Mouse (Mus musculus) frontal cortex, adult 2 months (tissue): ENCODE measurements around the gene Edem2. TPM values are rescaled to one million over a fixed set of nuclear protein-coding genes. Genes with fewer than 3 reads are reported as not detected.

ENCODE experiments used
- DNase-seq, 2 experiments: peaks; one replicate each; pipeline ENCODE4 v3.0.0; 2022; ENCODE audit warnings: low spot score in 1 of 2; ENCODE audit errors: extremely low spot score in 1 of 2
- polyA plus RNA-seq: library from polyadenylated mRNA; depleted of rRNA; stranded (reverse); fragments of >200 nt; gene quantifications from 2 replicates; pipeline ENCODE4 v1.2.3, GENCODE M21; 2012

Edem2 gene
- polyA plus RNA-seq, 1 experiment = 39.6 TPM

DNA sequence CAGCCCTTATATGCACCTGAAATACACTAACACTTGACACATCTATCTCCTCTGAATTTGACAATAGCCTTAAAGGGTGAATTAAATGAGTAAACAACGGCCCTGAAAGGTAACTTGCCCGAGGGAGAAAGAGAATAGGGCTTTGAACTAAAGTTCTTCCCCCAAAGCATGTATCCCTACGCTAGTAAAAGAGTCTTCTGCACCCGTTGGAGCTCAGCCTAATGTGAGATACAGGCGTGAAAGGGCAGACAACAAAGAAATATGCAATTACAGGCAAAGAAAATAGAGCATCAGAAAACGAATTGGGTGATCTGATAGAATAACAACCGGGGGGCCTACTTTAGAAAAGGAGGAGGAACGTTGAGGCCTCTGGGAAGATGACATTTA, 37.9 kb downstream of the Edem2 start:
- DNase-seq = no peak

- no peak for DNase-seq
These were observed 40.1 kb downstream of the Edem2 start for GRCm38 (mm10) chr2:155689211-155689610.

DNA sequence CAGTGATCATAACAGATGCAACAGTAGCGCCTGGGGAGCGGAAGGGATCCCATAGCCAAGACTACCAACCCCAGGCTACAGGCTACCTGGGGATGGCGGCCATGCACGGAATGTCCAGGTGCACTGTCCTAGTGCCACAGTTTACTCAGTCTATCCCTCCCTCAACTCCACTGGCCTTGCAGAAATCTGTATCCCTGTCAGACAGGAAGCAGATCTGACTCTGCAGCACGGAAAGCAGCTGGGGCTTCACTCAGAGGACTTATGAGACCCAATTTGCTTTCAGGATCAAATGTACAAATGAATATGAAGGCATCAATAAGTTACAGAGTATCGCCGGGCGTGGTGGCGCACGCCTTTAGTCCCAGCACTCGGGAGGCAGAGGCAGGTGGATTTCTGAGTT, 41.5 kb downstream of the Edem2 start:
- no peak for DNase-seq

- no peak for DNase-seq
These were observed 42.7 kb downstream of the Edem2 start for GRCm38 (mm10) chr2:155686572-155686971.

- DNase-seq = no peak
These were observed 45.5 kb downstream of the Edem2 start for GRCm38 (mm10) chr2:155683821-155684220.

DNA sequence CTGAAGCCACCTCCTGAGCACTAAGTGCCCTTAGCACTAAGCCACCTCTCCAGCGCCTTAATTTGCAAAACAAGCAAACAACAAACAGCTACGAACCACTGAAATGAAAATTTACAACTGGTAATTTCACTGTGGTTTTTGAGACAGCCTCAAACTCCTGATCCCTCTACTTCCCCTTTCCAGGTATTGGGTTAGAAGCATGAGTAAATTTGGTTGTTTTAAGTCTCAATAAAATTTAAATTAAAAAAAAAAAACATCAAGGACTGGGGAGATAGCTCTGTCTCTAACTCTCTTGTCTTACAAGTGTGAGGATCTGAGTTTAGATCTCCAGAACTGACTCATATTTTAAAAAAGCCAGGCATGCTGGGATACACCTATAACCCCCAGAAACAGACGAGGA, 46.1 kb downstream of the Edem2 start:
- no peak for DNase-seq

- no peak for DNase-seq
These were observed 47.4 kb downstream of the Edem2 start for GRCm38 (mm10) chr2:155681874-155682273.

- DNase-seq = no peak
These were observed 48.1 kb downstream of the Edem2 start for GRCm38 (mm10) chr2:155681194-155681593.

- DNase-seq = no peak
These were observed 48.7 kb downstream of the Edem2 start for GRCm38 (mm10) chr2:155680591-155680990.

DNA sequence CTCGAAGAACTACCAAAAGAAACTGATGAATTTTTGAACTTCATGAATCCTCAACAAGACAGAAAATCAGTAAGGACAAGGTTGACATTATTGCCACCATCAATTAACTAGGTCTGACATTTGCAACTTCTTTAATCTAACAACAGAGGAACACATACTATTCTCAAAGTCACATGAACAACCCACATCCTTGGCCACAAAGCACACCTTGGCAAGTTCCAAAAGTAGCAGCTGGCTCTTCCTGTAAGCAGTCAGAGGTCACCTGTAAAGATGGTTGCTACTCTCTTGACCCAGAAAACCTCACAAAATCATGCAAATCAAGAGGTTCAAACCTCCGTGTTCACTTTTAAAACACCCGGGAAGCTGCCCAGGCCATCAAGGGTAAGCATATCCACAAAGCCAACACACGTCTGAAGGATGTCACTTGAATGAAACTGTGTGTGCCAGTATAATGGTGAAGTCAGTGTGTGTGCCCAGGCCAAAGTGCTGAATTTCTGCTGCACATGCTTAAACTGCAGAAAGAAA, 49.6 kb downstream of the Edem2 start:
- DNase-seq = no peak

GRCm38 (mm10) chr2:155675118-155675517, 54.2 kb downstream of the Edem2 start:
- no peak for DNase-seq

DNA sequence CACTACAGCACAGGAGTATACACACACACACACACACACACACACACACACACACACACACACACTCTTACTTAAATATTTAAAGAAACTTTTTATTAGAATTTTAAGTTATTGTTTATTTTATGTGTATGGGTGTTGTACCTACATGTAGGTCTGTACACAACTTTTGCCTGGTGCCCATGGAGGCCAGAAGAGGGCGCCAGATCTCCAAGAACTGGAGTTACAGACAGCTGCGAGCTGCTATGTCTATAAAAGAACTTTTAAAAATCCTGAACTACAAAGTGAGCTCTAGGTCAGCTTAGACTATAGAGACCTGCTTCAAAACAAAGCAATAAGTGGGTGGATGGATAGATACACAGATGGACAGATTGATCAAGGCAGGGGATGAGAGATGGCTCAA, 55.7 kb downstream of the Edem2 start:
- peak in 1 of 2 experiments; percentile 68 for DNase-seq

DNA sequence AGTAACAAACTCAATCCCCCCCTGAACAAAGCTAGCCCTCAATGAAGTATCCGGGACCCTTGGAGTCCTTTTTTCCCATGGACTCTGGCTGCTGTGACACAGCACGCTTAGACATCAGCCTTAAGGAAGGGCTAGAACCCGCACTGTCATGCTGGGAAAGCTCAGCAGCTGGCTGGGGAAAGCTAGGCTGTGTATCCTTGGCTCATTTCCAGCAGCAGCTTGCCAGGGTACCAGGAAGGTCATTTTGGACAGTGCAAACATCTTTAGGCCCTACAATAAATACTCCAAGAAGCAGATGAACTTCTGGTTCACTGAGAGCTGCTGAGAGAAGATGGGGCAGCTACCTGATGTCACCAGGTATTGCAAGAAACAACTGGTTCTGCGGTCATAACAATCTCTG, 58.0 kb downstream of the Edem2 start:
- DNase-seq = no peak

DNA sequence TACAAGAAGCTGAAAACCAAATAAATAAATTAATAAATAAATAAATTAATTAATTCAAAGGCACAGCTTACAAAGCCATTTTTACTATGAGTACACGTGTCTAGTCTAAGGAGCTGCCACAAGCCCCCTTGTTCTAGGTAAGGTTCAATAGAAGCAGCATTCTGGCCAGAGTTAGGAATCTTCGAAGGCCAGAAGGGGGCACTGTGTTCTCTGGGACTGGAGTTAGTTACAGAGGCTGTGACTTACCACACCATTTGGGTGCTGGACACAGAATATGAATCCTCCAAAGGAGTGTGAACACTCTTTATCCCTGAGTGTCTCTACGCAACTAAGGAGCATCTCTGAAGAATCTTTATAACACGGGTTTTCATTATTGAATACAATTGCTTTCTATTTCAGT, 60.8 kb downstream of the Edem2 start:
- DNase-seq = peak in 1 of 2 experiments; percentile 36

- no peak for DNase-seq
These were observed 61.4 kb downstream of the Edem2 start for GRCm38 (mm10) chr2:155667881-155668280.

- DNase-seq = no peak
These were observed 65.3 kb downstream of the Edem2 start for GRCm38 (mm10) chr2:155663910-155664460.

GRCm38 (mm10) chr2:155663097-155663496, 66.2 kb downstream of the Edem2 start:
- DNase-seq = peak in 1 of 2 experiments; percentile 84

GRCm38 (mm10) chr2:155662390-155662789, 66.9 kb downstream of the Edem2 start:
- DNase-seq = no peak

DNA sequence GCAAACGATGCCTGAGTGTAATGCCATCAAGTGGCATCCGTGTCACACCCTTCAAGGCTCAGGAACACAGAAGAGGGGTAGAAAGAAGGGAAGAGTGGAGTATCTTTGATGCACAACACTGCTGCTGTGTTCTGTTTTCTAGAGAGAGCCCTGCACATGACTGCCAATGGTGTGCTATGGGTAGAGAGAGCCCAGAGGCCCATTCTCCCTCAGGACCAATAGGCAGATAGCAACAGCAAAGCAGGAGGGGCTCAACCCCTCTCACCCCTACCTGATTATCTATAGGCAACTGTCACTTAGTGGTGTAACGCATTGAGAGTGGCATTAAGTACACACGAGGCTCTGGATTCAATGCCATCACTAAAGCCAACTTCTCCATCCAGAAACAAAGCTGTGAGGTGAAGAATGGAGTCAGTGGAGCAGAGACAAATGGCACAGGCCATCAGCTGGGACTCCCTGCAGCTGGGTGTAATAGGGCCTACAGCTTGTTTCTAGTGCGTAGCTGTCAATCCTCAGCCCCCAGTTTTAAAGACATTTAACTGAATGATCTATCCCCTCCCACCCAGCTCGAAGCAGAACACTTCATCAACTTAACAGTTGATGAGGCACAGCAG, 73.4 kb downstream of the Edem2 start:
- no peak for DNase-seq

GRCm38 (mm10) chr2:155652618-155653017, 76.7 kb downstream of the Edem2 start:
- no peak for DNase-seq
